Mouse (Mus musculus): Measurements from ENCODE around the gene Gm8246. TPM values are rescaled to one million over a fixed set of nuclear protein-coding genes. Genes with fewer than 3 reads are reported as not detected.

Gene Gm8246
- not detected in 4 replicates for total RNA-seq (2023; ENCODE audit: inconsistent age)

DNA sequence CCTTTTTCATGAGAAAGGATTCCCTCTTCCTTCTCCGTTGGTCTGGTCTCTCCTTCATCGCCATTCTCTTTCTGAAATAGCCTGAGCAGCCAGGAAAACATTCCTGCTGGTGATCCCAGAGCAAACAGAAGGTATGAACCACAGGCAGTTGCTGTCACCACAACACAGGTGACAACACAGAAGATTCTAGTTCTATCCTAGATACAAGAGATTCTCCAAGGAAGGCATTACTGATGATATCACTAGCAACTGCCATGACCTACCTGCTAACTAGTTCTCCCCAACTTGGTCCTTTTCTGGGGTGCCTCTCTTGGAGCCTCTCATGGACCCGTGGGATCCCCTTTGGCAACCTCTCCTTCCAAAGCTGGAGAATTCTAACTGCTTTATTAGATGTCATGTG is at the start of gene Gm8246:
Gene Gm8246 (minus strand): TSS at position 101 of the 400 bp plus-strand sequence.

GRCm38 (mm10) chr14:5501374-5501773 is 23.7 kb upstream of the Gm8246 start, which contains the start of gene Gm3488:
TSS of gene Gm3488 (plus strand) at chr14:5501674.

GRCm38 (mm10) chr14:5483907-5484306 is 6.3 kb upstream of the Gm8246 start, which contains the start of gene Gm3187:
TSS of gene Gm3187 (plus strand) at chr14:5484207.

GRCm38 (mm10) chr14:5455367-5455766 is 22.3 kb downstream of the Gm8246 start, which contains the start of gene Gm3194:
TSS of gene Gm3194 (minus strand) at chr14:5455467.

Other genes with a start within 250 kb of the Gm8246 start
- gene Gm3526, start 217.2 kb downstream of the Gm8246 start, total RNA-seq (2023; ENCODE audit: inconsistent age), result not detected in 4 replicates
- gene Gm3542, start 142.9 kb downstream of the Gm8246 start, total RNA-seq (2023; ENCODE audit: inconsistent age), result not detected in 4 replicates
- not detected in 4 replicates for gene Gm3500, start 88.8 kb downstream of the Gm8246 start, total RNA-seq (2023; ENCODE audit: inconsistent age)
- gene Gm3194, start 22.4 kb downstream of the Gm8246 start, total RNA-seq (2023; ENCODE audit: inconsistent age), result not detected in 4 replicates
- not detected in 4 replicates for gene Gm3187, start 6.4 kb upstream of the Gm8246 start, total RNA-seq (2023; ENCODE audit: inconsistent age)
- 0.51 TPM in 1 of 4 replicates, not detected in the others for gene Gm3488, start 23.8 kb upstream of the Gm8246 start, total RNA-seq (2023; ENCODE audit: inconsistent age)
- gene Gm3532, start 60.7 kb upstream of the Gm8246 start, total RNA-seq (2023; ENCODE audit: inconsistent age), result not detected in 4 replicates
- gene Gm8265, start 155.2 kb upstream of the Gm8246 start, total RNA-seq (2023; ENCODE audit: inconsistent age), result not detected in 4 replicates
- not detected in 4 replicates for gene Gm9603, start 209.6 kb upstream of the Gm8246 start, total RNA-seq (2023; ENCODE audit: inconsistent age)

All from B cell, adult (primary cell).